29 mouse cellular contexts compared by ENCODE assay signal in genomic region chr12:17024554-17025110, GRCm38 (mm10). TPM values are rescaled to one million over a fixed set of nuclear protein-coding genes. Genes with fewer than 3 reads are reported as not detected.
DNase-seq lines count a peak whose midpoint lies in the region; ATAC-seq and TF ChIP-seq lines count a peak whose summit lies in the region.
"Had no signal": no experiment of that assay in that cellular context is flagged by ENCODE, and none has a peak within 500 bp of the region (broad histone marks: within the 10 kb centered on the region; RNA-seq: fewer than 3 reads in every experiment).

No protein-coding gene starts in this region.

- peaks cover 2% of the 10 kb centered on the region for H3K4me1 ChIP-seq in spleen, adult 2 months (ENCODE audit: control insufficient read depth, insufficient read depth, insufficient read length)
- H3K4me1 ChIP-seq: embryonic facial prominence, embryonic 13.5 days; forebrain, embryonic 12.5 days; forebrain, embryonic 15.5 days; heart, embryonic 15.5 days had no signal

- H3K27me3 ChIP-seq in spleen, adult 2 months (ENCODE audit: control insufficient read depth, insufficient read depth, low read length), result no peaks in the 10 kb centered on the region
- H3K27me3 ChIP-seq: CH12.LX; embryonic facial prominence, embryonic 13.5 days; forebrain, embryonic 12.5 days; forebrain, embryonic 15.5 days; heart, embryonic 12.5 days; heart, embryonic 15.5 days had no signal

- ATAC-seq in CD4-positive, CD25-positive, alpha-beta regulatory T cell, adult 4 months, result peak; percentile 36
- no peak for ATAC-seq in activated CD4-positive, CD25-positive, alpha-beta regulatory T cell, adult 4 months
- ATAC-seq: forebrain, embryonic 15.5 days; hindbrain, postnatal 0 days; inflammation-experienced regulatory T-cells, adult 6 months had no signal

- H3K4me3 ChIP-seq in spleen, adult 2 months (ENCODE audit: extremely low read depth, insufficient read depth, insufficient read length), result no peak overlapping the region
- H3K4me3 ChIP-seq: embryonic facial prominence, embryonic 10.5 days; embryonic facial prominence, embryonic 13.5 days; erythroblast, embryonic 14.5 days; forebrain, embryonic 12.5 days; forebrain, embryonic 15.5 days; heart, embryonic 12.5 days; heart, embryonic 15.5 days had no signal

- no peak for TF ChIP-seq CTCF in spleen, adult 2 months (IDR thresholded peaks at IDR 0.05; ENCODE audit: extremely low read depth, insufficient read depth, insufficient read length, insufficient replicate concordance)

- no peaks in the 10 kb centered on the region for H3K36me3 ChIP-seq in spleen, adult 2 months (ENCODE audit: control insufficient read depth, insufficient read depth, low read length)
- H3K36me3 ChIP-seq: embryonic facial prominence, embryonic 10.5 days; embryonic facial prominence, embryonic 13.5 days; forebrain, embryonic 12.5 days; forebrain, embryonic 15.5 days; G1E; heart, embryonic 12.5 days; heart, embryonic 15.5 days had no signal

- TF ChIP-seq POLR2A in spleen, adult 2 months (IDR thresholded peaks at IDR 0.05; ENCODE audit: low read depth, low read length), result no peak

- WGBS in spleen, adult 2 months, result 61% methylated on average over 6 of the region's 6 CpGs

- DNase-seq in spleen, adult 2 months (ENCODE audit: low read depth in 1 of 2, low spot score in 2 of 2), result no peak
- DNase-seq in spleen, adult 12 weeks (ENCODE audit: low spot score), result no peak
- DNase-seq in A20 (ENCODE audit: low read depth, low spot score), result peak; percentile 65
- DNase-seq in ovary, postnatal 36 days (ENCODE audit: low spot score), result no peak
- DNase-seq: adrenal gland, adult 8-10 months; adrenal gland, postnatal 25 days; cerebellum, adult 11-12 months; cerebellum, adult 8-10 months; cerebellum, postnatal 10 days; cerebellum, postnatal 36 days; embryo, embryonic 11 days; gastrocnemius, postnatal 25 days; heart, adult 18-20 months; heart, postnatal 10 days; heart, postnatal 4 days had no signal

- H3K27ac ChIP-seq in spleen, adult 2 months (ENCODE audit: insufficient read depth, low read length), result 0 out of 2 replicates have a peak overlapping the region, but pooled peaks have one; percentile 4
- H3K27ac ChIP-seq: embryonic facial prominence, embryonic 10.5 days; embryonic facial prominence, embryonic 13.5 days; forebrain, embryonic 12.5 days; forebrain, embryonic 15.5 days; heart, embryonic 15.5 days; hindbrain, embryonic 14.5 days; hindbrain, postnatal 0 days had no signal

RNA-seq across cellular contexts. Expression of gene 2410004P03Rik, which starts 13.1 kb away (rescaled TPM):
- 0.07 and 0.32 TPM in 2 replicates for polyA plus RNA-seq in spleen, adult 2 months (2012; rRNA removed)
- 1 to 10 TPM; 1.2 to 1.8 TPM for polyA plus RNA-seq in CD4-positive, CD25-positive, alpha-beta regulatory T cell, adult 4 months (2017; shearing (Covaris generic))
- polyA plus RNA-seq in activated CD4-positive, CD25-positive, alpha-beta regulatory T cell, adult 4 months (2017; shearing (Covaris generic)), result under 1 TPM; 0.27 to 0.93 TPM
- polyA plus RNA-seq: erythroblast, embryonic 14.5 days; G1E had no signal

RNA-seq across cellular contexts. Expression of gene Pqlc3, which starts 24.4 kb away (rescaled TPM):
- 42.5 and 86.2 TPM in 2 replicates for polyA plus RNA-seq in spleen, adult 2 months (2012; rRNA removed)
- 10 to 100 TPM; 73.7 to 86.4 TPM for polyA plus RNA-seq in CD4-positive, CD25-positive, alpha-beta regulatory T cell, adult 4 months (2017; shearing (Covaris generic))
- polyA plus RNA-seq in activated CD4-positive, CD25-positive, alpha-beta regulatory T cell, adult 4 months (2017; shearing (Covaris generic)), result 10 to 100 TPM; 82.0 to 88.3 TPM
